Mouse (Mus musculus): ENCODE measurements around the gene Oas2. TPM values are rescaled to one million over a fixed set of nuclear protein-coding genes. Genes with fewer than 3 reads are reported as not detected.
A peak's percentile ranks its signal among the peaks of the same experiment; 100 is the strongest.
"Not testable (repeated sequence)": the region's sequence is repeated elsewhere in the genome, so short reads cannot be mapped to it uniquely, and the experiment has no call there.

Gene Oas2
- 0.83 and 1.1 TPM in 2 replicates for polyA plus RNA-seq (2015; fragmentation: Nextera tagmentation; extraction: Ambion mirVana)

DNA sequence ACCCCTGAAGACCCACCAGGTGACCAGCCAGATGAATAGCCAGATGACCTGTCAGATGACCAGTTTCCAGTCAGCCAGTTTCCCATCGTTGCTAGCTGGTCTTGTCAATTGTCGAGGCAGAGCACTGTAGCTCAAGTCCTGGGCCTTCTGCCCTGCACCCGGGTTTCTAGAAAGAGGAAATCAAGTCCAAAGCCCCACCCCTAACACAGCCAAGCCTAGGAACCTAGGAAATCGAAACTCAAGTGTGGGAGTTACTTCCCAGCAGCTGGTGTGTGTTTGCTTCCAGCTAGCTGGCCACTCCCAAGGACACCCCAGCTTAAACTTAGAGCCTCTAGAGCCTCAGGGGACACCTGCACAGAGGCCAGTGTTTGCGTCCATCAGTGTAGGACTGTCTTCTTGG is at the start of gene Oas2:
Gene Oas2 (minus strand): TSS at position 166 of the 400 bp plus-strand sequence.
- 31% methylated on average over 5 of the region's 5 CpGs for WGBS (ENCODE audit: insufficient replicate concordance)
- TF ChIP-seq EP300 (IDR thresholded peaks at IDR 0.05; ENCODE audit: low read depth) (no peak), CTCF (IDR thresholded peaks at IDR 0.05; ENCODE audit: low read depth) (no peak)
- DNase-seq (peak; percentile 36), ATAC-seq (peak; percentile 66; the same call in 1 of the 2 replicates)
- H3K4me3 ChIP-seq (ENCODE audit: low read depth, low read length): peak within 1 kb of the TSS; percentile 41
- no peaks in the 10 kb centered on the region for H3K36me3 ChIP-seq (replicated peaks; ENCODE audit: insufficient read depth, low read length)
- no peaks in the 10 kb centered on the region for H3K4me1 ChIP-seq (ENCODE audit: insufficient read depth)
- H3K4me2 ChIP-seq (ENCODE audit: low read depth, low read length): peak within 1 kb of the TSS; percentile 53
- no peaks in the 10 kb centered on the region for H3K27me3 ChIP-seq (ENCODE audit: insufficient read depth, low read length)
- H3K9ac ChIP-seq (replicated peaks): peak within 1 kb of the TSS; percentile 3; the same call in 1 of the 2 replicates
- peak within 1 kb of the TSS; percentile 5; the same call in 1 of the 2 replicates for H3K27ac ChIP-seq (ENCODE audit: low read depth)
- H3K9me3 ChIP-seq (ENCODE audit: low read length): no peaks in the 10 kb centered on the region

GRCm38 (mm10) chr5:120798943-120799342 is 49.3 kb upstream of the Oas2 start:
- not testable (repeated sequence) for H3K36me3 ChIP-seq (replicated peaks; ENCODE audit: insufficient read depth, low read length); H3K27ac ChIP-seq (ENCODE audit: low read depth); H3K27me3 ChIP-seq (ENCODE audit: insufficient read depth, low read length); DNase-seq; H3K4me3 ChIP-seq (ENCODE audit: low read depth, low read length); H3K9ac ChIP-seq (replicated peaks); H3K4me2 ChIP-seq (ENCODE audit: low read depth, low read length); H3K9me3 ChIP-seq (ENCODE audit: low read length); H3K4me1 ChIP-seq (ENCODE audit: insufficient read depth)
- 46% methylated on average over 1 of the region's 2 CpGs for WGBS (ENCODE audit: insufficient replicate concordance)
- ATAC-seq: peak; percentile 56

GRCm38 (mm10) chr5:120798147-120798546 is 48.5 kb upstream of the Oas2 start:
- H3K9ac ChIP-seq (replicated peaks); H3K4me3 ChIP-seq (ENCODE audit: low read depth, low read length); H3K9me3 ChIP-seq (ENCODE audit: low read length); H3K4me2 ChIP-seq (ENCODE audit: low read depth, low read length); ATAC-seq; DNase-seq; H3K27me3 ChIP-seq (ENCODE audit: insufficient read depth, low read length); H3K36me3 ChIP-seq (replicated peaks; ENCODE audit: insufficient read depth, low read length); H3K4me1 ChIP-seq (ENCODE audit: insufficient read depth); H3K27ac ChIP-seq (ENCODE audit: low read depth): not testable (repeated sequence)
- peak; percentile 25; the same call in 1 of the 2 replicates for TF ChIP-seq EP300 (IDR thresholded peaks at IDR 0.05; ENCODE audit: low read depth)
- 69% methylated on average over 5 of the region's 5 CpGs for WGBS (ENCODE audit: insufficient replicate concordance)

DNA sequence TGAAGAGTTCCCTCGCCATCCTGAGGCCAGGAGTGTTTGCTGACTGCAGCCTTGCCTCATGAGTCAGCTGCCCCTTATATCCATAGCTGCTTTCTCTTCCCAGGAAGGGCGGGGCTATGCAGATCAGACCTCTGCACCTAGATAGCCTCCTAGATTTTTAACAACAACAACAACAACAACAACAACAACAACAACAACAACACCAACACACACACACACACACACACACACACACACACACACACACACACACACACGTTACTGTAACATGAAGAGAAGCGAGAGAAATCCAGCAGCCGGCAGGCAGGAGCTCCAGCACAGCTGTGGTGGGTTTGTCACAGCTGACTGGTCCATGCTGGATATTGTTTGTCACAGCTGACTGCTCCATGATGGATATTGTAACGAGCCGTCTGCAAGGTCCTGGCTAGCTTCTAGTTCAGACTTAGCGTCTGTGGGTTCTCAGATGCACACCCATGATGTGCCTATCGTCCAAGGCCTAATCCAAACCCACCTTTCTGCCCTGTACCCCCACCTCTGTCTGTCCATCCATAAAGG is 45.9 kb upstream of the Oas2 start, which contains the start of gene Oas1e:
Gene Oas1e (minus strand): TSS at position 51 of the 555 bp plus-strand sequence.
- not testable (repeated sequence) for H3K4me2 ChIP-seq (ENCODE audit: low read depth, low read length); H3K9ac ChIP-seq (replicated peaks); H3K27ac ChIP-seq (ENCODE audit: low read depth); H3K9me3 ChIP-seq (ENCODE audit: low read length); H3K27me3 ChIP-seq (ENCODE audit: insufficient read depth, low read length); H3K4me1 ChIP-seq (ENCODE audit: insufficient read depth); DNase-seq; H3K36me3 ChIP-seq (replicated peaks; ENCODE audit: insufficient read depth, low read length); H3K4me3 ChIP-seq (ENCODE audit: low read depth, low read length); ATAC-seq
- WGBS (ENCODE audit: insufficient replicate concordance): 66% methylated on average over 9 of the region's 9 CpGs

- H3K27ac ChIP-seq (ENCODE audit: low read depth): no peak overlapping the region
- no peaks in the 10 kb centered on the region for H3K27me3 ChIP-seq (ENCODE audit: insufficient read depth, low read length)
- no peak for ATAC-seq
- no peak overlapping the region for H3K4me2 ChIP-seq (ENCODE audit: low read depth, low read length)
- TF ChIP-seq EP300 (IDR thresholded peaks at IDR 0.05; ENCODE audit: low read depth) (no peak), CTCF (IDR thresholded peaks at IDR 0.05; ENCODE audit: low read depth) (peak; percentile 83)
- no peaks in the 10 kb centered on the region for H3K9me3 ChIP-seq (ENCODE audit: low read length)
- DNase-seq: peak; percentile 72
- whole genome bisulfite sequencing (ENCODE audit: insufficient replicate concordance): 8% methylated on average over 2 of the region's 2 CpGs
- no peaks in the 10 kb centered on the region for H3K36me3 ChIP-seq (replicated peaks; ENCODE audit: insufficient read depth, low read length)
- H3K4me1 ChIP-seq (ENCODE audit: insufficient read depth): no peaks in the 10 kb centered on the region
- no peak overlapping the region for H3K4me3 ChIP-seq (ENCODE audit: low read depth, low read length)
- no peak overlapping the region for H3K9ac ChIP-seq (replicated peaks)
These were observed 43.4 kb upstream of the Oas2 start for GRCm38 (mm10) chr5:120793043-120793442.

- no peak overlapping the region for H3K4me2 ChIP-seq (ENCODE audit: low read depth, low read length)
- H3K36me3 ChIP-seq (replicated peaks; ENCODE audit: insufficient read depth, low read length): no peaks in the 10 kb centered on the region
- 35% methylated on average over 3 of the region's 3 CpGs for WGBS (ENCODE audit: insufficient replicate concordance)
- H3K27me3 ChIP-seq (ENCODE audit: insufficient read depth, low read length): no peaks in the 10 kb centered on the region
- no peaks in the 10 kb centered on the region for H3K4me1 ChIP-seq (ENCODE audit: insufficient read depth)
- no peak overlapping the region for H3K9ac ChIP-seq (replicated peaks)
- H3K27ac ChIP-seq (ENCODE audit: low read depth): no peak overlapping the region
- TF ChIP-seq CTCF (IDR thresholded peaks at IDR 0.05; ENCODE audit: low read depth) (no peak), EP300 (IDR thresholded peaks at IDR 0.05; ENCODE audit: low read depth) (no peak)
- H3K9me3 ChIP-seq (ENCODE audit: low read length): no peaks in the 10 kb centered on the region
- DNase-seq (no peak), ATAC-seq (no peak)
- H3K4me3 ChIP-seq (ENCODE audit: low read depth, low read length): no peak overlapping the region
These were observed 37.4 kb upstream of the Oas2 start for GRCm38 (mm10) chr5:120787042-120787441.

DNA sequence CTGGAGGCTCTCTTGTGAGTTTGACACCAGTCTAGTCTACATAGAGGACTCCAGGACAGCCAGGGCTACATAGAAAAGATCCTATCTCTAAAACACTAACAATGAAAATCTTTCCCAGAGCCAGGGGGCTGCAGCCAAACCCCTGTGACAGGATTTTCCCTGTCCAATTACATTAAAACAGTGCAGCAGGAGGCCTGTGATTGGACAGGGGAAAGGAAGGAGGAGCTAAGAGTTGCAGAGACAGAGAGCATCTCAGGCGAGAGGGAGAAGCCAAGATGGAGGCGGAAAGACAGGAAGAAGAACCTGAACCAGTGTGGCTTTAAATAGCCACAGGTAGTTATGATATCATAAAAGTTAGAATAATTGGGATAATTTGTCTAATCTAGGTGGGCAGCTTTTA is 32.8 kb upstream of the Oas2 start:
- no peak for ATAC-seq

More for the DNA sequence above, 32.8 kb upstream of the Oas2 start:
- no peak overlapping the region for H3K4me3 ChIP-seq (ENCODE audit: low read depth, low read length)
- H3K9me3 ChIP-seq (ENCODE audit: low read length): no peaks in the 10 kb centered on the region
- TF ChIP-seq EP300 (IDR thresholded peaks at IDR 0.05; ENCODE audit: low read depth) (no peak), CTCF (IDR thresholded peaks at IDR 0.05; ENCODE audit: low read depth) (no peak)
- peaks cover 8% of the 10 kb centered on the region; the same call in 1 of the 2 replicates for H3K4me1 ChIP-seq (ENCODE audit: insufficient read depth)
- no peak overlapping the region for H3K27ac ChIP-seq (ENCODE audit: low read depth)
- WGBS (ENCODE audit: insufficient replicate concordance): 80% methylated on average over 2 of the region's 2 CpGs
- no peaks in the 10 kb centered on the region for H3K36me3 ChIP-seq (replicated peaks; ENCODE audit: insufficient read depth, low read length)
- H3K27me3 ChIP-seq (ENCODE audit: insufficient read depth, low read length): no peaks in the 10 kb centered on the region
- no peak overlapping the region for H3K4me2 ChIP-seq (ENCODE audit: low read depth, low read length)
- no peak overlapping the region for H3K9ac ChIP-seq (replicated peaks)
- DNase-seq: no peak

Measured in liver, postnatal 0 days (tissue).